Mouse (Mus musculus) myocyte (in vitro differentiated cells): Measurements from ENCODE around the gene Esam.

Source experiments
- CEBPB ChIP-seq: IDR thresholded peaks from 2 replicates; pipeline ENCODE4 v1.6.1; 2011; ENCODE audit warnings: mild to moderate bottlenecking, moderate library complexity; ENCODE audit not compliant: poor library complexity, insufficient read depth, severe bottlenecking
- E2F4 ChIP-seq: IDR thresholded peaks from one replicate; pipeline ENCODE4 v1.6.1; 2011; ENCODE audit warnings: mild to moderate bottlenecking, control low read depth, moderate library complexity; ENCODE audit not compliant: insufficient read depth
- MAX ChIP-seq: IDR thresholded peaks from one replicate; pipeline ENCODE4 v1.6.1; 2011; ENCODE audit warnings: low read depth, mild to moderate bottlenecking, control low read depth
- MYOD1 ChIP-seq, 3 experiments: IDR thresholded peaks; one replicate each; pipeline ENCODE4 v1.6.1; 2011; ENCODE audit warnings: control low read depth in 2 of 3, low read depth in 2 of 3, mild to moderate bottlenecking in 2 of 3, moderate library complexity in 1 of 3; ENCODE audit not compliant: insufficient read length in 2 of 3, control insufficient read depth in 1 of 3
- MYOG ChIP-seq, 3 experiments: IDR thresholded peaks; one replicate each; pipeline ENCODE4 v1.6.1; 2011; ENCODE audit warnings: control low read depth in 2 of 3, low read depth in 2 of 3, mild to moderate bottlenecking in 2 of 3; ENCODE audit not compliant: insufficient read length in 2 of 3, control insufficient read depth in 1 of 3, insufficient read depth in 1 of 3
- POLR2A ChIP-seq: IDR thresholded peaks from one replicate; pipeline ENCODE4 v1.6.1; 2011; ENCODE audit warnings: low read depth, mild to moderate bottlenecking, control low read depth, moderate library complexity; ENCODE audit not compliant: insufficient read length
- POLR2AphosphoS2 ChIP-seq: IDR thresholded peaks from one replicate; pipeline ENCODE4 v1.6.1; 2011; ENCODE audit warnings: low read depth, control low read depth; ENCODE audit not compliant: insufficient read length
- REST ChIP-seq: IDR thresholded peaks from one replicate; pipeline ENCODE4 v1.6.1; 2011; ENCODE audit warnings: mild to moderate bottlenecking, control low read depth, moderate library complexity; ENCODE audit not compliant: insufficient read depth, insufficient read length
- SRF ChIP-seq: IDR thresholded peaks from one replicate; pipeline ENCODE4 v1.6.1; 2011; ENCODE audit warnings: low read depth; ENCODE audit not compliant: control insufficient read depth, insufficient read length
- TCF12 ChIP-seq: IDR thresholded peaks from one replicate; pipeline ENCODE4 v1.6.1; 2011; ENCODE audit warnings: mild to moderate bottlenecking, control low read depth; ENCODE audit not compliant: poor library complexity, insufficient read depth, severe bottlenecking
- TCF3 ChIP-seq: IDR thresholded peaks from one replicate; pipeline ENCODE4 v1.6.1; 2011; ENCODE audit warnings: low read depth, control low read depth; ENCODE audit not compliant: insufficient read length
- USF1 ChIP-seq: IDR thresholded peaks from one replicate; pipeline ENCODE4 v1.6.1; 2011; ENCODE audit warnings: low read depth, mild to moderate bottlenecking, control low read depth, moderate library complexity

DNA sequence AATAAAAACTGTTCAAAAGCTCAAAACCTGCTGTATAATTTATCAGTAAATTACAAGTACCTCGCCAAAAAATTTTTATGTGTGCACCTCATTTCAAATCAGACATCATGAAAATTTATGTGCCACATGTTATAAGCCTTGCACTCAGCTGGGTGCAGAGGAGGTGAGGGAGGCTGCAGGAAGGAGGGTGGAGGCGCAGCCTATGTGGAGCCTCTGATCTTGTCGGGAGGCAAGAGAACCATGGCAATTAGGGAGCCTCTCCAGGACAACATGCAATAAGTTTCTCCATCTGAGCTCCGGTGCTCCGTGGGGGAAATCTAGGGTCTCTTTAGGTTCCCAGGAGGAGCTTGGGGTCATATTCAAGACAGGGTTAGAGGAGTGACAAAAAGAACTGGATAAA, 39.6 kb downstream of the Esam start:
- TF ChIP-seq E2F4 (no peak), POLR2A (no peak), TCF12 (no peak), MYOG (IDR thresholded peaks at IDR 0.05; ENCODE audit: control insufficient read depth in 1 of 3, insufficient read depth in 1 of 3, insufficient read length in 2 of 3, low read depth in 2 of 3) (no peak), USF1 (no peak), MAX (no peak), POLR2AphosphoS2 (no peak), CEBPB (no peak), MYOD1 (IDR thresholded peaks at IDR 0.05; ENCODE audit: control insufficient read depth in 1 of 3, insufficient read length in 2 of 3, low read depth in 2 of 3) (no peak), TCF3 (no peak), SRF (no peak), REST (no peak)
